Mouse (Mus musculus): Measurements from ENCODE around the gene Snrpd3. TPM values are rescaled to one million over a fixed set of nuclear protein-coding genes. Genes with fewer than 3 reads are reported as not detected.
A peak's percentile ranks its signal among the peaks of the same experiment; 100 is the strongest.

Snrpd3 gene
- polyA plus RNA-seq, 1 experiment = 18.1 TPM

DNA sequence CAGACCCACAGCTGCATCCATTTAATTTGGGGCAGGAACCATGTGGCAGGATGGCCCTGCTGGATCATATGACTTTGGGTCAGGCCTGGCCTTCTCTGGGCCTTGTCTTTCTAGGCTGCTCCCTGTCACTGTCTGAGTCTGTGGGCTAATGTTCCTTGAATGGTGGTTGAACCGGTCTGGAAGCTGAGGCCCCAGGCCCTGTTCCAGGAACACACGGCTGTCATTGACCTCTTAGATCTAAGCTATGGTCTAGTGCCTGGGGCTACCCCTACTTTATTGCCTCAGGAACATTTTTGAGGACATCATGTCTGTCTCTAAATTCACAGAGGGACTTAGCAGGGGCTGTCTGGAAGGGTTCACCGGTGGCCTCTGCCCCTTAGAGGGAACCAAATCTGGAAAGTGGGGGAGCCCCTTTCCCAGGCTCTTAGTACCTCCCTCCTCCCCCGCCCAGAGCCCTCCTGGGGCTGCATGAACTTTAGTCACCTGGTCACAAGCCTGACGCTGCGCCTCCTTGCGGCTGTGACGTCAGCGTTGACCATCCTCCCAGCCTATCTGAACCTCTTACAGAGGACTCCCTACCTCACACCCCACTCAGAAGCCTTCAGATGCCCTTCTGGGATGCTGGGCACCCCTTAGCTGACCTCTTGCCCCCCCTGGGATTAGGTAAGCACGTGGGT is 53.8 kb downstream of the Snrpd3 start:
- Histone ChIP-seq H3K27me3 (replicated peaks) (peaks cover 60% of the 10 kb centered on the region), H3K4me3 (replicated peaks) (no peak overlapping the region), H3K36me3 (replicated peaks; ENCODE audit: low read length) (no peaks in the 10 kb centered on the region), H3K4me1 (peaks cover 54% of the 10 kb centered on the region), H3K9me3 (no peaks in the 10 kb centered on the region)
- no peak for TF ChIP-seq FLI1 (IDR thresholded peaks at IDR 0.05; ENCODE audit: low read length)
- TF ChIP-seq GATA1 (IDR thresholded peaks at IDR 0.05; ENCODE audit: borderline replicate concordance, low read length) = no peak

DNA sequence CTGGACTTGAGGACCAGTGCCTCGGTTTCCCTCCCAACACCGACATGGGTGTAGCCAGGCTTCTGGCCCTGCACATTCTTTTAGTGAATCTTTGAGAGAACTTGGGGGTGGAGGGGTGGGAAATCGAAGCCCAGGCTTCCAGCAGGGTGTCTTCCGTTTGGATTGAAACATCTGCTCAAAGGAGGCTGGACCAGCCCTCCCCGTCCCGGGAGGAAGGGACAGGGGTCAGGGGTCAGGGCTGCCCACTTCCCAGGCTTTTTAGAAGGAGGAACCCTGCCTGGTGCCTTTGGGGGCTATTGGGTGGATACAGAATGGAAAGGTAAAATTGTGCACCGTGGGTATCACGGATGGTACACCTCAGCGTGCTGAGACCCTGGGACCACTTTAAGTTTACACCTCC is 54.6 kb downstream of the Snrpd3 start:
- H3K4me3 ChIP-seq (replicated peaks) = no peak overlapping the region
- H3K4me1 ChIP-seq = peaks cover 47% of the 10 kb centered on the region
- no peaks in the 10 kb centered on the region for H3K9me3 ChIP-seq
- H3K36me3 ChIP-seq (replicated peaks; ENCODE audit: low read length) = no peaks in the 10 kb centered on the region
- TF ChIP-seq GATA1 (IDR thresholded peaks at IDR 0.05; ENCODE audit: borderline replicate concordance, low read length) (no peak), FLI1 (IDR thresholded peaks at IDR 0.05; ENCODE audit: low read length) (no peak)
- H3K27me3 ChIP-seq (replicated peaks) = peaks cover 65% of the 10 kb centered on the region

DNA sequence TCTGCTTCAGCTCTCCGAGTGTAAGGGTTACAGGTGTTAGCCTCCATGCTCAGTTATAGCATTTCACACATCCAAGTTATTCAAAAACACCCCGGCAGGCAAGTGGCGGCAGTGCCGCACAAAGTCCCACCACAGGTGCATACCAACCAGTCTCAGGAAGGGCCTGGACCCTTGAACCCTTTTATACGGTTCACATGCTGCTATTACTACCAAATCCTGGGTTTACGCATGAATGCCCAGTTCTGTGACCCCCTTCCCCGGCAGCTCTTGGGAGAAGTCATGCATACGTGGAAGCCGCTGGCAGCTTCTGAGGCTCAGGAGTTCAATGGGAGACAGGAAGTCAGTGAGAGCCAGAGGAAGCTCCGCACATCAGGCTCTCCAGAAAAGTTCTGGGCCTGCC is 55.8 kb downstream of the Snrpd3 start:
- Histone ChIP-seq H3K36me3 (replicated peaks; ENCODE audit: low read length) (no peaks in the 10 kb centered on the region), H3K4me1 (peaks cover 35% of the 10 kb centered on the region), H3K9me3 (0 out of 2 replicates have a peak, but pooled peaks cover 3% of the 10 kb centered on the region), H3K4me3 (replicated peaks) (no peak overlapping the region), H3K27me3 (replicated peaks) (peaks cover 76% of the 10 kb centered on the region)
- no peak for TF ChIP-seq GATA1 (IDR thresholded peaks at IDR 0.05; ENCODE audit: borderline replicate concordance, low read length)
- TF ChIP-seq FLI1 (IDR thresholded peaks at IDR 0.05; ENCODE audit: low read length) = no peak

DNA sequence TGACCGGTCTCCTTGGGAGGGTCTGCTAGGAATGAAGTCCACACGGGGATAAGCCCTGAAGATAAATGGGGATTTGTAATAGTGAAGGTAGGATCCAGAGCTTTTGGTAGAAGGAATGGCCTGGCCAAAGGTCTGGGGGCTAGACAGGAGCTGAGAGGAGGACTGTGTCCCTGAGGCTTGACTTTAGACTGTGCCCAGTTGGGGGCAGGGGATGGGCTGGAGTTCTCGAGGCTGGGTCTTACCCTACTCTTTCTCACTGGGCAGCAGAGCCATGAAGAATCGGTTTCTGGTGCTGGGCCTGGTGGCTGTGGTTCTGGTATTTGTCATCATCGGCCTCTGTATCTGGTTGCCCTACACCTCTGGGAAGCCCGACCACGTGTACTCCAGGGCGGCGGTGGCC is 56.6 kb downstream of the Snrpd3 start:
- Histone ChIP-seq H3K27me3 (replicated peaks) (peaks cover 77% of the 10 kb centered on the region), H3K4me3 (replicated peaks) (no peak overlapping the region), H3K36me3 (replicated peaks; ENCODE audit: low read length) (no peaks in the 10 kb centered on the region), H3K9me3 (0 out of 2 replicates have a peak, but pooled peaks cover 3% of the 10 kb centered on the region), H3K4me1 (peaks cover 27% of the 10 kb centered on the region)
- TF ChIP-seq GATA1 (IDR thresholded peaks at IDR 0.05; ENCODE audit: borderline replicate concordance, low read length) (no peak), FLI1 (IDR thresholded peaks at IDR 0.05; ENCODE audit: low read length) (no peak)

DNA sequence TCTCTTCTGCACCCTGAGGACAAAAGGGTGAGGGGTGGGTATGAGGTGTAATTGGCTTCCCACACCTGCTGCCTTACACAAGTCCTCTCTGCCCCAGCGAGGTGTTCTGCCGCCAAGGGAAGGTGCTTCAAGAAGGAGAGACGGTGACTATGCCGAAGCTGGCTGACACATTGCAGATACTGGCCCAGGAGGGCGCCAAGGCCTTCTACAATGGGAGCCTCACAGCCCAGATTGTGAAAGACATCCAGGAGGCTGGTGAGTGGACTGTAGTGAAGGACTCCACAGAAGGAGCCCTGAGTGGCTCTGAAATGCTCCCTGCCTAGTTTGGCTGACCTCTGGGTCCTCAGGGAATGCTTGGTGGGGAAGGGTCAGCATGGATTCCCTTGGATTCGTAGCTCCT is 61.8 kb downstream of the Snrpd3 start:
- peaks cover 5% of the 10 kb centered on the region for H3K4me1 ChIP-seq
- TF ChIP-seq FLI1 (IDR thresholded peaks at IDR 0.05; ENCODE audit: low read length) = no peak
- TF ChIP-seq GATA1 (IDR thresholded peaks at IDR 0.05; ENCODE audit: borderline replicate concordance, low read length) = no peak
- H3K9me3 ChIP-seq = 0 out of 2 replicates have a peak, but pooled peaks cover 3% of the 10 kb centered on the region
- no peak overlapping the region for H3K4me3 ChIP-seq (replicated peaks)
- no peaks in the 10 kb centered on the region for H3K36me3 ChIP-seq (replicated peaks; ENCODE audit: low read length)
- peaks cover 80% of the 10 kb centered on the region for H3K27me3 ChIP-seq (replicated peaks)

DNA sequence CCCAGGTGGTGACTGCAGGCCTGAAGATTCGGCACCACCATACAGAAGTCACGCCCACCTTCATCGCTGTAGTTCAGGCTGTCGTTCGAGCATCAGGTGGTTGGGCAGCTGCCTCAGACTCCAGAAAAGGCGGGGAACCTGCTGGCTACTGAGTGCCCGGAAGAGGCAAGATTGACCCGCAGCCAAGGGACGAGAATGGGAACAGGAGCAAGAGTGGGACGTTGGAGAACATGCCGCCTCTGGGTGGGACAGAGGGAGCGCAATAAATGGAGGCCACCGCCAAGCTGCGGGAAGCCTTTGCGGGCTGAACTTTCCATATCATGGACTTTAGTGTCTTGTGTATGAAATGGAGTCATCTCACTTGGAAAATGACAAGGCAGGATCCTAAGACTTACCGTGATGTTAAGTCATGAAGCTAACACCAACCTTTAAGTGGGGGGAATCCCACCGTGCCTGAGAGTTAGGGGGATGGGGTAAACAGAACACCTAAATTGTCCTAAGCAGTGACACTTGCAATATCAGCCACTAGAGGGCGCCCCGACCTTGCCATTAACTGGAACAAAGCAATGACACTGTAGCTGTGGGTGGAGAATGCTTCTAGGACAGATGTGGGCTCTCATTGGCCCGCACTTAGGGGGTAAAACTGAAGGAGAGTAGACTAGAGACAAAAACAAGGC is 68.7 kb downstream of the Snrpd3 start:
- peak overlapping the region; percentile 67 for H3K4me3 ChIP-seq (replicated peaks)
- TF ChIP-seq GATA1 (IDR thresholded peaks at IDR 0.05; ENCODE audit: borderline replicate concordance, low read length) = no peak
- TF ChIP-seq FLI1 (IDR thresholded peaks at IDR 0.05; ENCODE audit: low read length) = no peak
- no peaks in the 10 kb centered on the region for H3K36me3 ChIP-seq (replicated peaks; ENCODE audit: low read length)
- H3K4me1 ChIP-seq = peaks cover 57% of the 10 kb centered on the region
- H3K9me3 ChIP-seq = no peaks in the 10 kb centered on the region
- H3K27me3 ChIP-seq (replicated peaks) = peaks cover 48% of the 10 kb centered on the region

DNA sequence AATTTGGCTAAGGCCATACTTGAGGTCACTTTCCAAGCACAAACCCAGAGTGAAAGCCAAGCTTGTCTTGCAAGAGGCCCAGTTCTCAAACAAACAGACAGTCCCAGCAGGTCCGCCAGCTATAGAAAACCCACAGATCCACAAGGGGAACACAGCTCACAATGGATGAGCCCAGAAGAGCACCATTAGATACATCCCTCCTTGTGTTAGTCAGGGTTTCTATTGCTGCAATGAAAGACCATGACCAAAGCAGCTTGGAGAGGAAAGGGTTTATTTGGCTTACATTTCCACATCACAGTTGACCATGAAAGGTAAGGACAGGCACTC is 69.2 kb downstream of the Snrpd3 start:
- peaks cover 62% of the 10 kb centered on the region for H3K4me1 ChIP-seq
- H3K36me3 ChIP-seq (replicated peaks; ENCODE audit: low read length) = no peaks in the 10 kb centered on the region
- no peak overlapping the region for H3K4me3 ChIP-seq (replicated peaks)
- H3K9me3 ChIP-seq = no peaks in the 10 kb centered on the region
- TF ChIP-seq GATA1 (IDR thresholded peaks at IDR 0.05; ENCODE audit: borderline replicate concordance, low read length) (no peak), FLI1 (IDR thresholded peaks at IDR 0.05; ENCODE audit: low read length) (no peak)
- peaks cover 43% of the 10 kb centered on the region for H3K27me3 ChIP-seq (replicated peaks)

Other genes with a start within 250 kb of the Snrpd3 start
- gene Adora2a, start 200.7 kb upstream of the Snrpd3 start, polyA plus RNA-seq (2012; ENCODE audit: insufficient read depth, low replicate concordance) = 10.7 and 16.9 TPM in 2 replicates
- not detected in 2 replicates for gene Upb1, start 116.4 kb upstream of the Snrpd3 start, polyA plus RNA-seq (2012; ENCODE audit: insufficient read depth, low replicate concordance)
- gene Gucd1, start 421 bp downstream of the Snrpd3 start, polyA plus RNA-seq (2012; ENCODE audit: insufficient read depth, low replicate concordance) = 17.3 and 19.1 TPM in 2 replicates
- gene Lrrc75b, start 42.8 kb downstream of the Snrpd3 start, polyA plus RNA-seq (2012; ENCODE audit: insufficient read depth, low replicate concordance) = not detected in 2 replicates
- gene Ggt1, start 44.1 kb downstream of the Snrpd3 start, polyA plus RNA-seq (2012; ENCODE audit: insufficient read depth, low replicate concordance) = 0.84 TPM in 1 of 2 replicates, not detected in the other
- 4.5 and 13.7 TPM in 2 replicates for gene Ggt5, start 71.8 kb downstream of the Snrpd3 start, polyA plus RNA-seq (2012; ENCODE audit: insufficient read depth, low replicate concordance)
- 0.17 TPM in 1 of 2 replicates, not detected in the other for gene Susd2, start 126.5 kb downstream of the Snrpd3 start, polyA plus RNA-seq (2012; ENCODE audit: insufficient read depth, low replicate concordance)
- 31.2 and 49.1 TPM in 2 replicates for gene Cabin1, start 246.8 kb downstream of the Snrpd3 start, polyA plus RNA-seq (2012; ENCODE audit: insufficient read depth, low replicate concordance)